Mouse (Mus musculus): Measurements from ENCODE around the gene Ptpdc1.

- TF ChIP-seq HCFC1 (IDR thresholded peaks at IDR 0.05; ENCODE audit: low read depth, low read length): no peak
- no peak for TF ChIP-seq CTCF (conservative IDR thresholded peaks at IDR 0.05 in 1 of 2, IDR thresholded peaks at IDR 0.05 in 1 of 2; ENCODE audit: low read depth in 2 of 2, low read length in 2 of 2)
- TF ChIP-seq SIN3A (IDR thresholded peaks at IDR 0.05; ENCODE audit: low read length): no peak
- no peak for TF ChIP-seq ETS1 (conservative IDR thresholded peaks at IDR 0.05; ENCODE audit: low read depth, low read length)
- TF ChIP-seq MAFK (IDR thresholded peaks at IDR 0.05; ENCODE audit: insufficient replicate concordance, low read length): no peak
- no peak for TF ChIP-seq TBP (conservative IDR thresholded peaks at IDR 0.05; ENCODE audit: low read depth, low read length)
- no peak for TF ChIP-seq RCOR1 (conservative IDR thresholded peaks at IDR 0.05; ENCODE audit: low read depth, low read length)
Observed at GRCm38 (mm10) chr13:48574718-48575117, 50.7 kb downstream of the Ptpdc1 start.
